Mouse (Mus musculus): ENCODE measurements at regions not wholly inside any gene's neighbourhood (a gene's known extent, or its start where the extent isn't known, plus 50 kb on each side); places are given as distances from the start of the nearest gene placed in this dataset.

GRCm38 (mm10) chr12:15565941-15566784, 250.6 kb downstream of the Trib2 start:
- Histone ChIP-seq H3K27me3 (ENCODE audit: control insufficient read depth, insufficient read depth, low read length) (no peaks in the 10 kb centered on the region), H3K4me3 (replicated peaks; ENCODE audit: low read length) (no peak overlapping the region), H3K4me1 (ENCODE audit: control insufficient read depth, insufficient read depth, low read length) (0 out of 2 replicates have a peak, but pooled peaks cover 4% of the 10 kb centered on the region), H3K4me2 (ENCODE audit: low read depth, low read length) (no peak overlapping the region), H3K36me3 (ENCODE audit: control insufficient read depth, insufficient read depth, low read length) (no peaks in the 10 kb centered on the region), H3K9me3 (replicated peaks; ENCODE audit: control insufficient read depth, low read length) (no peaks in the 10 kb centered on the region), H3K9ac (ENCODE audit: low read length) (no peak overlapping the region), H3K27ac (ENCODE audit: low read length) (peak overlapping the region; percentile 67)
- ATAC-seq (ENCODE audit: insufficient read depth, low FRiP score) = peak; percentile 81; the same call in 1 of the 2 replicates
- 29% methylated on average over 3 of the region's 3 CpGs for WGBS

GRCm38 (mm10) chr12:15562826-15563225, 253.9 kb downstream of the Trib2 start:
- Histone ChIP-seq H3K4me3 (replicated peaks; ENCODE audit: low read length) (no peak overlapping the region), H3K36me3 (ENCODE audit: control insufficient read depth, insufficient read depth, low read length) (no peaks in the 10 kb centered on the region), H3K27ac (ENCODE audit: low read length) (no peak overlapping the region), H3K4me2 (ENCODE audit: low read depth, low read length) (no peak overlapping the region), H3K27me3 (ENCODE audit: control insufficient read depth, insufficient read depth, low read length) (no peaks in the 10 kb centered on the region), H3K9me3 (replicated peaks; ENCODE audit: control insufficient read depth, low read length) (no peaks in the 10 kb centered on the region), H3K4me1 (ENCODE audit: control insufficient read depth, insufficient read depth, low read length) (0 out of 2 replicates have a peak, but pooled peaks cover 4% of the 10 kb centered on the region), H3K9ac (ENCODE audit: low read length) (no peak overlapping the region)
- ATAC-seq (ENCODE audit: insufficient read depth, low FRiP score) = no peak
- WGBS = 49% methylated on average over 4 of the region's 4 CpGs

GRCm38 (mm10) chr12:15555471-15555870, 261.3 kb downstream of the Trib2 start:
- H3K9ac ChIP-seq (ENCODE audit: low read length) = no peak overlapping the region
- no peaks in the 10 kb centered on the region for H3K9me3 ChIP-seq (replicated peaks; ENCODE audit: control insufficient read depth, low read length)
- 84% methylated on average over 6 of the region's 6 CpGs for WGBS
- H3K27me3 ChIP-seq (ENCODE audit: control insufficient read depth, insufficient read depth, low read length) = no peaks in the 10 kb centered on the region
- H3K4me2 ChIP-seq (ENCODE audit: low read depth, low read length) = no peak overlapping the region
- H3K36me3 ChIP-seq (ENCODE audit: control insufficient read depth, insufficient read depth, low read length) = no peaks in the 10 kb centered on the region
- H3K4me3 ChIP-seq (replicated peaks; ENCODE audit: low read length) = no peak overlapping the region
- no peak for ATAC-seq (ENCODE audit: insufficient read depth, low FRiP score)
- no peak overlapping the region for H3K27ac ChIP-seq (ENCODE audit: low read length)
- H3K4me1 ChIP-seq (ENCODE audit: control insufficient read depth, insufficient read depth, low read length) = no peaks in the 10 kb centered on the region

GRCm38 (mm10) chr12:15553681-15554007, 263.1 kb downstream of the Trib2 start:
- Histone ChIP-seq H3K9ac (ENCODE audit: low read length) (no peak overlapping the region), H3K4me3 (replicated peaks; ENCODE audit: low read length) (no peak overlapping the region), H3K27me3 (ENCODE audit: control insufficient read depth, insufficient read depth, low read length) (no peaks in the 10 kb centered on the region), H3K9me3 (replicated peaks; ENCODE audit: control insufficient read depth, low read length) (no peaks in the 10 kb centered on the region), H3K4me2 (ENCODE audit: low read depth, low read length) (no peak overlapping the region), H3K36me3 (ENCODE audit: control insufficient read depth, insufficient read depth, low read length) (no peaks in the 10 kb centered on the region), H3K27ac (ENCODE audit: low read length) (no peak overlapping the region), H3K4me1 (ENCODE audit: control insufficient read depth, insufficient read depth, low read length) (no peaks in the 10 kb centered on the region)
- ATAC-seq (ENCODE audit: insufficient read depth, low FRiP score) = no peak
- WGBS = 67% methylated on average over 4 of the region's 4 CpGs

- no peak for ATAC-seq (ENCODE audit: insufficient read depth, low FRiP score)
Measured at GRCm38 (mm10) chr12:15552979-15553680, 263.6 kb downstream of the Trib2 start.

GRCm38 (mm10) chr12:15552210-15552609, 264.5 kb downstream of the Trib2 start:
- Histone ChIP-seq H3K27ac (ENCODE audit: low read length) (no peak overlapping the region), H3K4me2 (ENCODE audit: low read depth, low read length) (no peak overlapping the region), H3K9me3 (replicated peaks; ENCODE audit: control insufficient read depth, low read length) (no peaks in the 10 kb centered on the region), H3K4me3 (replicated peaks; ENCODE audit: low read length) (no peak overlapping the region), H3K36me3 (ENCODE audit: control insufficient read depth, insufficient read depth, low read length) (no peaks in the 10 kb centered on the region), H3K4me1 (ENCODE audit: control insufficient read depth, insufficient read depth, low read length) (no peaks in the 10 kb centered on the region), H3K27me3 (ENCODE audit: control insufficient read depth, insufficient read depth, low read length) (no peaks in the 10 kb centered on the region), H3K9ac (ENCODE audit: low read length) (no peak overlapping the region)
- WGBS = 42% methylated on average over 2 of the region's 2 CpGs
- no peak for ATAC-seq (ENCODE audit: insufficient read depth, low FRiP score)

More at GRCm38 (mm10) chr12:15552979-15553680, 263.6 kb downstream of the Trib2 start:
- H3K9me3 ChIP-seq (replicated peaks; ENCODE audit: control insufficient read depth, low read length) = no peaks in the 10 kb centered on the region
- H3K4me3 ChIP-seq (replicated peaks; ENCODE audit: low read length) = no peak overlapping the region
- no peak overlapping the region for H3K9ac ChIP-seq (ENCODE audit: low read length)
- no peak overlapping the region for H3K27ac ChIP-seq (ENCODE audit: low read length)
- H3K36me3 ChIP-seq (ENCODE audit: control insufficient read depth, insufficient read depth, low read length) = no peaks in the 10 kb centered on the region
- H3K27me3 ChIP-seq (ENCODE audit: control insufficient read depth, insufficient read depth, low read length) = no peaks in the 10 kb centered on the region
- no peak overlapping the region for H3K4me2 ChIP-seq (ENCODE audit: low read depth, low read length)
- WGBS = 43% methylated on average over 6 of the region's 6 CpGs
- no peaks in the 10 kb centered on the region for H3K4me1 ChIP-seq (ENCODE audit: control insufficient read depth, insufficient read depth, low read length)

GRCm38 (mm10) chr12:15551281-15551900, 265.3 kb downstream of the Trib2 start:
- 72% methylated on average over 4 of the region's 4 CpGs for WGBS
- Histone ChIP-seq H3K4me3 (replicated peaks; ENCODE audit: low read length) (no peak overlapping the region), H3K4me2 (ENCODE audit: low read depth, low read length) (no peak overlapping the region), H3K27me3 (ENCODE audit: control insufficient read depth, insufficient read depth, low read length) (no peaks in the 10 kb centered on the region), H3K4me1 (ENCODE audit: control insufficient read depth, insufficient read depth, low read length) (no peaks in the 10 kb centered on the region), H3K27ac (ENCODE audit: low read length) (no peak overlapping the region), H3K36me3 (ENCODE audit: control insufficient read depth, insufficient read depth, low read length) (no peaks in the 10 kb centered on the region), H3K9ac (ENCODE audit: low read length) (no peak overlapping the region), H3K9me3 (replicated peaks; ENCODE audit: control insufficient read depth, low read length) (no peaks in the 10 kb centered on the region)
- ATAC-seq (ENCODE audit: insufficient read depth, low FRiP score) = no peak

GRCm38 (mm10) chr12:15544351-15544750, 272.4 kb downstream of the Trib2 start:
- H3K27ac ChIP-seq (ENCODE audit: low read length) = no peak overlapping the region
- ATAC-seq (ENCODE audit: insufficient read depth, low FRiP score) = no peak

GRCm38 (mm10) chr12:15542486-15542885, 274.2 kb downstream of the Trib2 start:
- Histone ChIP-seq H3K4me1 (ENCODE audit: control insufficient read depth, insufficient read depth, low read length) (no peaks in the 10 kb centered on the region), H3K9me3 (replicated peaks; ENCODE audit: control insufficient read depth, low read length) (no peaks in the 10 kb centered on the region), H3K9ac (ENCODE audit: low read length) (no peak overlapping the region), H3K27me3 (ENCODE audit: control insufficient read depth, insufficient read depth, low read length) (no peaks in the 10 kb centered on the region), H3K36me3 (ENCODE audit: control insufficient read depth, insufficient read depth, low read length) (no peaks in the 10 kb centered on the region), H3K27ac (ENCODE audit: low read length) (no peak overlapping the region), H3K4me3 (replicated peaks; ENCODE audit: low read length) (no peak overlapping the region), H3K4me2 (ENCODE audit: low read depth, low read length) (no peak overlapping the region)
- WGBS = 56% methylated on average over 2 of the region's 2 CpGs
- no peak for ATAC-seq (ENCODE audit: insufficient read depth, low FRiP score)

More at GRCm38 (mm10) chr12:15544351-15544750, 272.4 kb downstream of the Trib2 start:
- Histone ChIP-seq H3K27me3 (ENCODE audit: control insufficient read depth, insufficient read depth, low read length) (no peaks in the 10 kb centered on the region), H3K36me3 (ENCODE audit: control insufficient read depth, insufficient read depth, low read length) (no peaks in the 10 kb centered on the region), H3K9me3 (replicated peaks; ENCODE audit: control insufficient read depth, low read length) (no peaks in the 10 kb centered on the region), H3K4me1 (ENCODE audit: control insufficient read depth, insufficient read depth, low read length) (no peaks in the 10 kb centered on the region), H3K9ac (ENCODE audit: low read length) (no peak overlapping the region), H3K4me2 (ENCODE audit: low read depth, low read length) (no peak overlapping the region), H3K4me3 (replicated peaks; ENCODE audit: low read length) (no peak overlapping the region)
- WGBS = 64% methylated on average over 1 of the region's 1 CpGs

All from stomach, embryonic 16.5 days (tissue).